Mouse (Mus musculus) cerebellum, adult (tissue): ENCODE results near the gene Camsap1.

Experiments
- ATAC-seq: cut with Nextera tagmentation; 2 replicates; pipeline ENCODE4 v1.9.2; 2017; ENCODE audit warnings: mild to moderate bottlenecking, moderate library complexity, mixed read lengths; ENCODE audit not compliant: insufficient number of reproducible peaks, low FRiP score, low TSS enrichment

Gene Camsap1

DNA sequence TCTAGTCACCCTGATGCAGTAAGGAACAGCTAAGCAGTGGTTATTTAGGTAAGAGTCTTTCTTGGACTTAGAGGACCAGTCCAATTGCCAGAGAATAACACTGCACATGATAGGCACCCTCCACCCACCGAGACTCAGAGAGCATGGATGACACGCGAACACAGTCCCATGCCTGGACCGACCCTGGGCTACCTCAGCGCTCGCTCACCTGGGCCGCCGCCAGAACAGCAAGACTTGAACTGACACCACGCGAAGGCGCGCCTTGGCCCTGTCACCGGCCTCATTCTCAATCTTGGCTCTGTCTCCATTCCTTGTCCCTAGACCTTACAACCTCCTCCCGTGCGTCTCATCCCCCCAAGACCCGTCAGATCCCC, 1.0 kb downstream of the Camsap1 start:
- ATAC-seq = no peak

DNA sequence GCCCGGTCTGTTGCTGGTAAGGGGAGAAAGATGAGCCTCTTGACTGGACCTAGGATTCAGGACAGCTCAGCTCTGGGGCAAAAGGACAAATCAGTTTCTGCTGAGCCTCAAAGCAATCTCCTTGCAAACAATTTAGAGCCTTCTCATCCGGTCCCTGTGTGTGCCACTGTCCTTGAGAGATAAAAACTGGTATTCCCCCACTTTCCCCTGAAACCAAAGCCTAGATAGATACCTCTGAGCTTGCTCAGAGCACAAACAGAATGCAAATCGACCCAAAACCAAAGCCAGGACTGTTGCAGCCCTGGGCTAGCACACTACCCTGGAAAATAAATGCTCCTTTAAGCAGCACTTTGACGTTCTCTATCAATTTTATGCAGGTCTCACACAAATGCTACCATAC, 4.1 kb downstream of the Camsap1 start:
- ATAC-seq = no peak

DNA sequence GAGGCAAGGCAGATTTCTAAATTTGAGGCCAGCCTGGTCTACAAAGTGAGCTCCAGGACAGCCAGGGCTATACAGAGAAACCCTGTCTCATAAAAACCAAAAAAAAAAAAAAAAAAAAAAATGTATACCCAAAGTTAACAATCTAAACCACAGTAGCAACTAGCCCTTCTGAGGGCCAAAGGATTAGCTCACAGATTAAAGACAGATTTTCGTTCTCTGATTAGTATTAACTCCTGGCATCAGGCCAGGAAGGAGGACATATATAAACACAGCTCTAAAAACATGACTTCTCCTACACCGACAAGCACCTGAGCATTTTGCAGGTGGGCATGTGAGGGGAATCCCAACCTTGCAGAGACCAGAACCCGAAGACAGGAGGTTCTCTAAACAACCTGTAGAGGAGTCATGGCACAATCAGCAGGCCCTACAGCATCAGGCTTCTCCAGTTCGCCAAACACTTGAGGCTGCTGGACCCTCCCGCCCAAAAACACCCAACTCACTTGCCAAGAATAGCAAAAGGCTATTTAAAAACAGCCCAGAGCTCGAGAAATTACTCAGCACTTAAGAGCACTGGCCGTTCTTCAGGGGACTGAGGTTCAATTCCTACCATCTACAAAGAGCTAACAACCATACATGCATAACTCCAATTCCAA, 5.4 kb downstream of the Camsap1 start:
- ATAC-seq = no peak

DNA sequence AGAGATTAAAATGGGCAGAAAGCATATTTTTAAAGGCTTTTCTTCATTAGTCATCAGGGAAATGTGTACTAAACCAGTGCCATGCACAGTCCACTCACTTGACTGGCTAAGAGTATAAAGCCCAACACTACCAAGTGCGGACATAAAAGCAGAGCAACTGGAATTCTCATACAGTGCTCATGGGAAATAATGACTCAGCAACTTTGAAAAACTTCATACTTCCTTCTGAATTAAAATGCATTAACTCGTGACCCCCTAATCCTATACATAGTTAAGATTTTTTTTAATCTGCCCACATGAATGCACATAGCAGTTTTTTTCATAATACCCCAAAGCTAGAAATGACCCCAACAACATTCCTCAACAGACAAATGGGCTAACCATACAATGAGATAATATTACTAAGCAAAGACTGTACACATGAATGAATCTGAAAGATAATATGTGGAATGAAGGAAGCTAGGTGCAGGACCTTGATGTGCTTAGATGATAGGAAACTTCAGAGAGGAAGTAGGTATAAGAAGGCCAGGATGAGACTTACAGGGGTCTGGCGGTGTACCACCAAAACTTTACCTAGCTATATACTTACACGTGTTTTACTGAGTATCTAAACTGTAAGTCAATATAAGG, 7.8 kb downstream of the Camsap1 start:
- ATAC-seq = no peak

DNA sequence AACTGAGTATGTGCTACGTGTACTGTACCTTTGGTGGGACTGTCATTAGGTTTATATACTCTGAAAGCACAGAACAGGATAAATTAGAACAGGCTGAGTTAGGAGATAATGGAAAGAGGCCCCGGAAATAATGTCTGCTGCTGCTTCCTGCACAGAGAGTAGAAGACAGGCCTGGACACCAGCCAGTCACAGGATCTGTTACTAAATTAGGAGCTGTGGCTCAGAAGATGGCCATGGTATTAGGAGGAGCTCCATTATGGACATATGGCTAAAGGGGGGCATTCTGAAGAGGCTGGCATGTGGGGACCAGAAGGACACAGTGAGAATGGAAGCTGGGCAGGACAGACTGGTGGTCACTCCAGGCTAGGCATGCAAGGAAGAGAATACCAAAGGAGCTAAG, 12.7 kb downstream of the Camsap1 start:
- ATAC-seq = peak; percentile 75; the same call in 1 of the 2 replicates

DNA sequence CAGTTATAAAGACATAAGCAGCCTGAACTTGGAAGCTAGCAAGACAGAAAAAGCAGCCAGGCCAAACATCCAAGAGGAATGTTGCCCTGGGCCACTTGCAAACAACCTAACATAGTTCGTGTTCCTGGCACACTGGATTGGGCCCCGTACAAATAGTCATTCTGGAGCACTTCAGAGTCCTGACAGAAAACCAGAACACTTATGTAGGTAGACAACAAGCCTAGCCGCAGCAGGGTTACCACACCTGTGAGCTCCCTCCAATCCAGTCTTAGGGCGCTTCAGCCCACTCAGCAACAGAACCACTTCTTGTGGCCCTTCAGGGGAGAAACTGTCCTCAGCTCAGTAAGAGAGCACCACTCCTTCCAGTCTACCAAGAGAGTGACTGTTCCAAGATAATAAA, 13.8 kb downstream of the Camsap1 start:
- no peak for ATAC-seq

DNA sequence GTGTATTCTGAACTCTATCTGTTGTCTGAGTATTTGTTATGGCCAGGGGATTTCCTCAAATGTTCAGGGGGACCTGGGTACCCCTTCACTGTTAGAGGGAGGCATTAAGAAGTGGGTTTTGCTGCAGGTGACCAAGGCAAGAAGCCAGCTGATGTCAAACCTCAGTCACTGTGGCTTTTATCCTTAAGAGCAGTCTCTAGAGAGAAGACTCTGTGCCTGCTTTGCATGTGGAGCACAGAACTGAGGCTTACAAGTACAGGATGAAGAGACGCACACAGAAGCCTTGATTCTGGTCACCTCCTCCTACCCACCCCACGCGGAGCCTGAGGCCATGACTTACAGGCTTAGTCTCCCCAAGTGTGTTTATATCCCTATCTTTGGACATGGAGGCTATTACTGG, 33.8 kb downstream of the Camsap1 start:
- no peak for ATAC-seq

DNA sequence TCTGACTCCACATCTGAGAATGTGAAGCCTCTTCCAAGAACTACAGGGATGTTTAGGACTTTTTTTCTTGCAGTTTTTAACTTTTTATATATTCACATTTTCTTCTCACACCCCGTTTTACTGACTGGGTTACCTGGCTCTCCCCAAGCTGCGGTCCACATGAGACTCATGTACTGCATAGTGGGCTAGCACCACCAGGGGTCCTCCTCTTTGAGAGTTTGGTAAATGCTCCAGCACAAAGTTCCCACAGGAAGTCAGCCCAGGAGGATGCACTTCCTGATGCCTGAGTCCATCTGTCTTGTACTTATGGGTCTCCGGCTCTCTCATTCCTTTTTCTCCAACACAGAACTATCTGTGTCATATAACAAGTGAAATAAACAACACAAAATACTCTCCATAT, 35.1 kb downstream of the Camsap1 start:
- ATAC-seq = no peak

DNA sequence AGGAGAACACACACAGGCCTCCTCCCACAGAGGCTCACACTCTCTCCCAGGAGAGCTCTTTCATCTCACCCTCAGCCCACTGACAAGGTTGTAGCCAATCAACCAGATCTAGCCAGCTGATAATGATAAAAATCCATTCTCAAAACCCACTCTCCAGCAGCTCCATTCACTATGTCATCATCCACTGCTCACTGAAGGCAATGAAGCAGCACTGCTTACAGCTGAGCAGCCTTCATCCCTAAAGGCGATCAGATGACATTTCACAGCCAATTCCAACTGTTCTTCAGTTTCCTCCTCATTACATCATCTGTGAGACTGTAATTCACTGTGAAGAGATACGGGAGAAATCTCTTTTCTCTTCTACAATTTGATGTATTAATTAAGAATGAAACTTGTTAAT, 39.3 kb downstream of the Camsap1 start:
- ATAC-seq = no peak

DNA sequence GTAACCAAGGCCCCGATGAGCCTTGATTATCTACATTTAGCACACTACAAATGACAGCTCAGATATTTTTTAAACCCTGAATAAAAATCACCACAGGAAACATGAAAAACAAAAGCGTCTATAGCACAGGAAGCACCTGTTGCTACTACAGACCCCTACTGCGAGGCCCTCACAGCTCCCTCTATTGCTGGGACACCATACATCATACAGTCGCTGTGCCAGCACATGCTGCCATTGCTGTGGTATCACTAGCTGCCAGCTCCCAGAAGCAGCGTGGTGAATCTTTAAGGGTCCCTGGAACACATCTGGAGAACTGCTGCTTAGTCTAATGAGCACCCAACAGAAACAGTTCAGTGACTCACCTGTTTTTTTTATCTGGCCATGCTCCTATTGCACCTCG, 42.6 kb downstream of the Camsap1 start:
- no peak for ATAC-seq

DNA sequence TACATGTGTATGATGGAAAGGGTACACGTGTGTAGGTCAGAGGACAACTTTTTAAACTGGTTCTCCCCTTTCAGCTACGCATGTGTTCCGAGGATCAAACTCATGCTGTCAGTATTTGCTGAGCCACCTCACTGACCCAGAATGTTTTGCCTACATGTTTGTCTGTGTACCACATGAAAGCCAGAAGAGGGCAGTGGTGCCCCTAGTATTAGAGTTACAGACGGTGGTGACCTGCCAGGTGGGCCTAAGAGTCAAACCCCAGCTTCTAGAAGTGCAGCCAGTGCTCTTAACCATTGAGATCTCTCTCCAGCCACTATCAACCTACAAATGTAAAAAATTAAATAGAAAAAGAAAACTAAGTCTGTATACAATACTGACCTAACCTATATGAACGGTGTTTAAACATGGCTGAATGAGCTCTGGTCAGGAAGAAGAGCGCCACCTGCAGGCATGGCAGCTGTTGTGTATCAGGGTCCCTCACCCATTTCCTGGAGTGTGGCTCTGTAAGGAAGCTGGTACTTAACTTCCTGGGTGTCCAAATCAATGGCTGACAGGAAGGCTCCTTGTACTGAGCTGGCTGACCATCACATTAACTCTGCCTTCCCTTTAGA, 51.7 kb downstream of the Camsap1 start:
- ATAC-seq = no peak

DNA sequence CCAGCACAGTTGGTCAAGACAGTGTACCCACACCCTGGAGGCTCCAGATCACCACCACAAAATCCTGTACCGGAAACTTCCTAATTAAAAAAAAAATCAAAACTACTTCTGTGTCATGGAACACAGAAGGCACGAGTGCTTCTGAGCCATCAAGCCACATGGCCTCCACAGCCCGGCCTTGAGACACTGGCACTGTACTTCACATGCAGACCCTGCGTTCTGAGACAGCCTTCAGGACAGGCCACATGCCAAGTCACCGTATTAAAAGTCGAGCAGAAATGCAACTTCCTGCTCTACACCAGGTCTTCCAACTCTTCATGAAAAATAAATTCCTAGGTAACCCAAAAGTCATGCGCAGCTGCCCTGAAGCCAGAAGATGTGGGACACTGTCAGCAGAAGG, 55.3 kb downstream of the Camsap1 start:
- ATAC-seq = no peak

DNA sequence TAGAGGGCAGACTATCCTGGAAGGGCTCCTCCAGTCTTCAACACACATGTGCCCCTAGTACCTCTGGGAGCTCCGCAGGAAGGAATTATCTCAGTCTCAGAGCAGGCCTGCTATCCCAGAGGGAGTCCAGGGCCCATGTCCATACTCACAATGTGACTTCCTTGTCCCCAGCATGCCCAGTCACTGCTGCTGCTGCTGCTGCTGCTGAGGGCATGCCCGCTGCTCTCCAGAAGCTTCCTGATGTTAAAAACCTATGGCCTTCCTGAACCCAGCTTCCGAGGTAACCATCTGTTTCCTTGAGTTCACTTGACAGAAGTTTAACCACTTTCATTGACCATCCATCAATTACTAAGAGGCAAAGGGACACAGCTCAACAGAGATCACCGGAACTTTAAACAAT, 58.1 kb downstream of the Camsap1 start:
- no peak for ATAC-seq

DNA sequence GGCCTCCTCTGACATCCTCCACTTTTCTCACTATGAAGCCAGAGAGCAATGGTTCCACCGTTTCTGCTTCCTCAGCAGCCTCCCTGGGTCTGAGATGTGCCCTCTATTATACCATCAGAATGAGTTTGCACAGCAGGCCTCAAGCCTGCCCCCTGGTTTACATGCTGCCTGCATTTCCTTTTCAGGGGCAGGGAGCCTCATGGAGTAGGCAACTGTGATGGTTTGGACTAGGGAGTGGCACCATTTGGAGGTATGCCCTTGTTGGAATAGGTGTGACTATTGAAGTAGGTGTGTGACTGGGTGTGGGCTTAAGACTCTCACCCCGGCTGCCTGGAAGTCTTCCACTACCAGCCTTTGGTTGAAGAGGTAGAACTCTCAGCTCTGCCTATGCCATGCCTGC, 59.3 kb downstream of the Camsap1 start:
- ATAC-seq = no peak

DNA sequence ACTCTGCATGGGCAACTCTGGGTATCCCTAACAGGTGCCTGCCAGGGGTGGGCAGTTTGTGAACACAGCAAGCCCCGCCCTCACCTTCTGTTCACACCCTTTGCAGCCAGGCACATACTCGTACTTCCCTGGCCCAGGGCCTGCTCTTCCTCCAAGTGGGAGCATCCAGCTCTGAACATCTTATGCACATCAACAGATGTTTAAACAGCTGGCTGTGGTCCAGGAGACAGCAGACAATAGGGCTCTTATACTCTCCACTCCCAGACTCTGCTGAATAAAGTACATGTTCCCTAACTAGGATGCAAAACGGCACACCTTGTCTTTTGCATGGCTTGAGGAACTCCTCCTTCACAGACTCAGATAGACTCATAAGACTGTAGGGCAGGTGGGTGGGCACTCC, 63.1 kb downstream of the Camsap1 start:
- no peak for ATAC-seq

DNA sequence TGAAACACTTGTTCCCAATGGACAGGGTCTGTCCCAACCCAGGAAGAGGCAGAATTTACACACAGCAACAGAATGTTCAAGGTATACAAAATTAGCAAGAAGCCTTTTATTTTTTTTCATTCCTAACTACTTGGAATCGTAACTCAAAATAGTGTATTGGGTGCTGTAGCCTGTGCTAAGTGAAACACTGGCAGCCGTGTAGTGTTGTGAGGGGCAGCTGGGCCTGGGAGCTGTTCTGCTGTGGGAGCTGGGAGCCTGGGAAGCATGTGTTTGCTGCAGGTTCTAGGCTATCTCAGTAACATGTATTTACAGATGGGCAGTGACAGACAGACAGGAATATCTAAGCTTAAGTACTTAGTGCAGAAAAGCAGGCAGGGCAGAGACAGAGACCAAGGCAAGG, 64.7 kb downstream of the Camsap1 start:
- ATAC-seq = no peak

DNA sequence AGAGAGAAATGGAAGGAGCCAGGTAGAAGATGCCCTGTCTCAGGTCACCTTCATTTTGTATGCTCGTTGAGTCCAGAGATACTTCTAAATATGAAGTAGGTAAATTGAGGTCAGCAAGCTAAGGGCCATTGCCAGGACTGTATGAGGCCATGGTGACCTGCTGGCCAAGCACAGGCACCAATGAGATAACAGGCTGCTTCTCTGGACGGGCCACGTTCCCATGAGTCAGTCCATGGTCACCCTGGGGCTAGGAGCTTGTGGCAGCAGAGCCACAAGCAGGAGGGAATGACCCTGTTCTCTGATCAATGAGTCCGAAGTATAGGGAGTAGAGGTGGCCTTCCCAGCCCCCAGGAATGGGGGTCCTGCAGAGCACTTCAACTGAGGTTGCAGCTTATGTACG, 68.3 kb downstream of the Camsap1 start:
- ATAC-seq = no peak

DNA sequence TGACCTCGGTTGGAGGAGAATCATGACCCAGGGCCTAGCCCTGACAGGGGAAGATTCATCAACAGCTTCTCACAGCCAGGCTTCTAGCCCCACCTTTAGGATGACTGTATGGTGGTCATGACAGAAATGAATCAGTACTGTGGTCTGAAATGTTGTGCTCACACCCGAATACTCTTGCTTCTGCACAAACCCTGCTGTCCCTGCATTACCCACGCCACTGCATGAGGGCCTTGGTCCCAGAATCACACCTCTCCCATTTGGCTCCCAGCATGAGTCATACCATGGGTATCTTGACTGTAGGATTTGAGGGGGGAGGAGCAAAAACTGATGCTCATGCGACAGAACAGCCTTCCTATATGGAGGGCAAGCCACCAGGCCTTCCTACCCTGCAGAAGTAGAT, 68.9 kb downstream of the Camsap1 start:
- ATAC-seq = no peak

DNA sequence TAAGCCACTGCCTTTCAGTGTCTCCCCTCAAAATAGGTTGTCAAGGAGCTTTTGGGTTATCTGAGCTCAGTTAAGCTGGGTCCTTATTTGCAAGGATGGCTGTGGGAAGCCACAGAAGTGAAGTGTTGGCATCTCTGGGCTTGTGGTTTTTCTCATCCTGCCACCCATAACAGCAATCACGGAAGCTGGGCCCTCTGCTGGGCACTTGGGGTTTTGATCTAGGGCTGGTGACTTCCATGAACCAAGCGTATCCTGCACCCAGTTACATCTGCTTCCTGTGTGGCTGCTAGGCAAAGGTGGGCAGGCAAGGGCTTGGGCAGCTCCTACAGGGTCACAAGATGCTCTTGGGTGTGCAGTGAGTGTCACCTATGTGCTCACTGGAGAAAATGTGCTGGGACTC, 69.8 kb downstream of the Camsap1 start:
- ATAC-seq = no peak

DNA sequence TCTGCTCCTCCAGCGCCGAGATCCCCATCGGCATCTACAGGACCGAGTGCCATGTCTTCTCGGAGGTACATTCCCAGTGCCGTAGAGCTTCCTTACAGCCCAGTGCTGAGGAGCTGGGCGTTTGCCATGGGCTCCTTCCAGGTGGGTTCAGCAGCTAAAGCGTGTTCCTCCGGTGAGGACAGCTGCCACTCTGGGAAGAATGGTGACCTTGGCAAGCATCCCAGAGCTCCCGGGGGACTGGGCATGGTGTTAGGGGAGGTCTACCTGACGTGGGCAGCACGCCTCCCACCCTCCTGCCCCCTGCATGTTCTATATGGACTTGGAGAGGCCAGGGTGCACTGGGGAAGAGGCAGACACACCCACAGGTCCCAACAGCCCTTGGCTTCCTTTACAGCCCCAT, 73.2 kb downstream of the Camsap1 start:
- no peak for ATAC-seq

DNA sequence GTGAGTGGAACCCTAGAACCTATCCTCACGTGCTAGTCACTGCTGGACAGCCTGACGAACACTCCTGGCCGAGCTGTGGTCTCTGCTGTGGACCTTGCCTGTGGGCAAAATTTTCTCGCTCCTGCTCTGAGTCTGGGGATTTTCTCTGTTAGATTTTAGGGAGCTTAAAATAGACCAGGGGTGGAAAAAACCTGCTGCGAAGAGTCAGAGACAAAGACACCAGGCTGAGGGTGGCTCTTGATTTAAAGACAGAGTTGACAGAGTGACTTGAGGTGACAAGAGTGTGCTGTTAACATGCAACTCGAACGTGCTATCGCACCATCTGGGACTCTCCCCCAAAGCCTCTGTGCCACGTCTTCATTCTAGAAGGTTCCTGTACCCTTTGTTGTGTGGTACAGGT, 84.1 kb downstream of the Camsap1 start:
- no peak for ATAC-seq

DNA sequence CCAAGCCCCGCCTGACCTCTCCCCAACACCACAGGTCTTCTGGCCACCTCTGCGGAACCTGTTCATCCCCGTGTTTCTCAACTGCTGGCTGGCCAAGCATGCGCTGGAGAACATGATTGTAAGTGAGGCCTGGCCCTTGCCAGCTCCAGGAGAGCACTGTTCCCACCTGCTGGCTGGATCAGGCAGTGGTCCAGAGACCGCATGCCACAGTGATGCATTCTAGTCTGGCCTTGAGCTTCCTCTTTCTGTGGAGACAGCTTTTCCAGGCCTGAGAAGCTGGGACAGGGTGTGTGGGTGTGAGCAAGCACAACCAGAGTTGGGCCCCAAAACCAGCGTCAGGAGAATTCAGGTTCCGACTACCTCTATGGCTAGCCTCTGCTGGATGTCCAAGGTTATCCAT, 90.6 kb downstream of the Camsap1 start:
- peak; percentile 47; the same call in 1 of the 2 replicates for ATAC-seq
